Mouse (Mus musculus) neutrophil, adult 5-6 weeks (primary cell): Measurements from ENCODE around the gene Ccl28. TPM values are rescaled to one million over a fixed set of nuclear protein-coding genes. Genes with fewer than 3 reads are reported as not detected.
"Not testable (repeated sequence)": the region's sequence is repeated elsewhere in the genome, so short reads cannot be mapped to it uniquely, and the experiment has no call there.

Experiments used
- ATAC-seq: fragments of 151-379, 151-347 bp; 2 replicates; pipeline ENCODE4 v1.8.0; 2017; ENCODE audit warnings: mild to moderate bottlenecking, moderate TSS enrichment; ENCODE audit not compliant: insufficient number of reproducible peaks, poor library complexity, low FRiP score, severe bottlenecking; ENCODE audit errors: extremely low read depth
- total RNA-seq: library from RNA; stranded (forward); fragments of 200-1000 nt; gene quantifications from 2 replicates; pipeline ENCODE4 v1.2.3, GENCODE M21; 2017

The Ccl28 gene
- total RNA-seq = not detected in 2 replicates

GRCm38 (mm10) chr13:119623634-119624033 is at the start of gene Ccl28:
Gene Ccl28 (plus strand): TSS chr13:119623819.
- no peak for ATAC-seq

- ATAC-seq = peak; percentile 21
These were observed 27.1 kb upstream of the Ccl28 start for GRCm38 (mm10) chr13:119596321-119597211.

GRCm38 (mm10) chr13:119598466-119598865 is 25.2 kb upstream of the Ccl28 start:
- not testable (repeated sequence) for ATAC-seq

DNA sequence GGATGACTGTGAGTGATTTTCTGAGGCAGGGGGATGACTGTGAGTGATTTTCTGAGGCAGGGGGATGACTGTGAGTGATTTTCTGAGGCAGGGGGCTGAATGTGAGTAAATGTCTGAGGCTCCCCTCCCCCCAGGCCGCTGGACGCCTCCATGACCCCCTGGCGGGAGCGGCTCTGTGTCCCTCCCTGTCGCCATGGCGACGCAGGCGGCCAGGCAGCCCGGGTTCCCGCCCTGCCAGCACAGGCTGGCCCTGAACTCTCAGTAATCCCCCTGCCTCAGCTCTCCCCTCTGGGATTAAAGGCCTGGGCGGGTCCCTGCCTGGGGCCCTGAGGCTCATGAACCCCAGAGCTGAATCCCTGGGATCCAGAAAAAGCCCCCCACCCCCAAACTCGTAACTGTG is 24.6 kb upstream of the Ccl28 start:
- not testable (repeated sequence) for ATAC-seq

DNA sequence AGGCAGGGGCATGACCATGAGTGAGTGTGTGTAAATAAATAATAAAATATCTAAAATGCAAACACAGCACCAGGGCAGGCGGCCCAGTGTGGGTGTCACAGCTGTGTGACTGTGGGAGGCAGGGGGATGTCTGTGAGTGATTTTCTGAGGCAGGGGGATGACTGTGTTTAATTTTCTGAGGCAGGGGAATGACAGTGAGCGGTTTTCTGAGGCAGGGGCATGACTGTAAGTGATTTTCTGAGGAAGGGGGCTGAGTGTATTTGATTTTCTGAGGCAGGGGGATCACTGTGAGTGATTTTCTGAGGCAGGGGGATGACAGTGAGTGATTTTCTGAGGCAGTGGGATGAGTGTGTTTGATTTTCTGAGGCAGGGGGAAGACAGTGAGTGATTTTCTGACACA is 24.1 kb upstream of the Ccl28 start:
- not testable (repeated sequence) for ATAC-seq

DNA sequence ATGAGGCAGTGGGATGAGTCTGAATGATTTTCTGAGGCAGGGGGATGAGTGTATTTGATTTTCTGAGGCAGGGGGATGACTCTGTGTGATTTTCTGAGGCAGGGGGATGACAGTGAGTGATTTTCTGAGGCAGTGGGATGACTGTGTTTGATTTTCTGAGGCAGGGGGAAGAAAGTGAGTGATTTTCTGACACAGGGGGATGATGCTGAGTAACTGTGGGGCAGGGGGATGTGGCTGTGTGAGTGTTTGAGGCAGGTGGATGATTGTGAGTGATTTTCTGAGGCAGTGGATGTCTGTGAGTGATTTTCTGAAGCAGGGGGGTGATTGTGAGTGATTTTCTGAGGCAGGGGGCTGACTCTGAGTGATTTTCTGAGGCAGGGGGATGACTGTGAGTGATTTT is 23.5 kb upstream of the Ccl28 start:
- not testable (repeated sequence) for ATAC-seq

GRCm38 (mm10) chr13:119602688-119603331 is 20.8 kb upstream of the Ccl28 start:
- ATAC-seq = not testable (repeated sequence)

GRCm38 (mm10) chr13:119603890-119604289 is 19.7 kb upstream of the Ccl28 start:
- not testable (repeated sequence) for ATAC-seq

- not testable (repeated sequence) for ATAC-seq
These were observed 19.3 kb upstream of the Ccl28 start for GRCm38 (mm10) chr13:119604322-119604721.

DNA sequence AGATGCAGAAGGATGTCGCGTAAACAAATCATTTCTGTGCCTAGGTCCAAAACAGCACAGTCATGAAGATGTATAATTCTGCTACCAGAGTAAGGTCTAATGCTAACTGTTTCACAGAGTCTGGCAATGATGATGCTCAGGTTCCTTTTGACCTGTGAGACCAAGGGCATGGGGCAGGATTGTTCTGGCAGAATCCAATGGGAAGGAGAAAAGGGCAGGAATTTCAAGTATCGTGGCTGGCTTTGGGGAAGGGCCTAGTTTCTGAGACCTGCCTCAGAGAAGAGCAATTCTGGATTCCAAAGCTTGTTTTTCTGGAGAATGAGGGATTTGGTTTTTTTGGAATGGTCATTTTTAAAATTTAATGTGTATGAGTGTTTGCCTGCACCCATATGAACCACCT is 4.8 kb upstream of the Ccl28 start:
- ATAC-seq = no peak

DNA sequence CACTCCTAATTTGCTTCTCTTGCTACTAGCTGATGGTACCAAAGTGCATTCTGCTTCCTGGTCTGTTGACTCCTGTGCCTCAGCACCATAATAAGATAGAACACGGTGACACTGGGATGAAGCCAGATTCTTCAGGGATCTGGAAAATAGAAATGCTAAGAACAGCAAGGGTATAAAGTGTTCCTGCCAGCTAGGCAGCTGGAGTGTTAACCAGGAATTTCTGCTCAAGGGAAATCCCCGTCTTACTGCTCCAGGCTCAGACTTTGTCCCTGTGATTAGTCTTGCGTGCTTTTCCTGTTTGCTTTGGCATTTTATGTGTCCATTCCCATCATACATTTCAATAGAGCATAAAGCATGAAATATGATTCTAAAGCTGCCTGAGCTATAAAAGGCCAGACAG is 3.9 kb upstream of the Ccl28 start:
- no peak for ATAC-seq

- ATAC-seq = not testable (repeated sequence)
These were observed 2.3 kb downstream of the Ccl28 start for GRCm38 (mm10) chr13:119625952-119626351.

DNA sequence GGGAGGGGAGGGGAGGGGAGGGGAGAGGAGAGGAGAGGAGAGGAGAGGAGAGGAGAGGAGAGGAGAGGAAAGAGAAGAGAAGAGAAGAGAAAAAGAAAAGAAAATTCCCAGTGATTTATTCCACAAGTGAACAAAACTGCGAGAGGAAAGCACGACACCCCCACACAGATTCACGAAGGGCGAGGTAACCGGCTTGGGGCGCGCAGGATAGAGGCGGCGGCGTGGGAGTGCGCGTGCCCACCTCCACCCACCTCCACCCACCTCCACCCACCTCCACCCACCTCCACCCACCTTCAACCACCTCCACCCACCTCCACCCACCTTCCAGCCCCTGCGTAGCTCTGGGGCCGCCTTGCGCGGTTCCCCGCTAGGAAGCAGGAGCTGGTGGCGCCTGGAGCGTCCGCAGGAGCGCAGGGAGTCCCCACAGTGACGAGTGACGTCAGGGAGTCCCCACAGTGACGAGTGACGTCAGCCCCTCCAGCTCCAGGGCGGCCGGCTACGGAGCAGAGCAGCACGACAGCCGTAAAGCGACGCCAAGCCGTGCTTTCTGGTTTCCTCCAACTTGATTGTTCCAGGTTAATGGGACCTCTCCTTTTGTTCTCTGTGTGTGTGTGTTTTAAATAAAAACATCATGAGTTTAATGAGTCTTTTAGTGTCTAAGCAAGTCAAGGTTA is 8.0 kb downstream of the Ccl28 start:
- ATAC-seq = peak; percentile 97

DNA sequence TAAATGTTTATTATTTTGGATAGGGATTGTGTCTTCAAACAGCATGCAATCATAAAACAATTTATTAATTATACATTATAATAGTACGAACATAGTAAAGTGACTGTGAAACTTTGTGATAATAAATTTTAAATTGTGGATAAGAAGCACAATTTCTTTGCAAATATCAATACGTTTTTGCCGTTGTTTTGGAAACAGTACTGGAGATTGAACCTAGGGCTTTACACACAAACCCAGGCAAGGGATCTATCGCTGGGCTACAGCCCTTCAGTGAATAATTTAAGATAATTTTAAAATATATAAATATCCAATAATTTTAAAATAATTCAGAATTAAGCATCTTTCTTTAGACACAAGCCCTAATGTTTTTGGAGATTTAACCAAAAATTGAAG is 8.5 kb downstream of the Ccl28 start:
- no peak for ATAC-seq

GRCm38 (mm10) chr13:119635496-119635895 is 11.9 kb downstream of the Ccl28 start:
- ATAC-seq = no peak

- no peak for ATAC-seq
These were observed 14.2 kb downstream of the Ccl28 start for GRCm38 (mm10) chr13:119637837-119638236.

- no peak for ATAC-seq
These were observed 14.8 kb downstream of the Ccl28 start for GRCm38 (mm10) chr13:119638449-119638848.

GRCm38 (mm10) chr13:119639302-119639701 is 15.7 kb downstream of the Ccl28 start:
- ATAC-seq = no peak

- ATAC-seq = 0 out of 2 replicates have a peak, but pooled peaks have one; percentile 46
These were observed 16.9 kb downstream of the Ccl28 start for GRCm38 (mm10) chr13:119640504-119640903.

GRCm38 (mm10) chr13:119641145-119641544 is 17.5 kb downstream of the Ccl28 start:
- ATAC-seq = no peak
